Mouse (Mus musculus): ENCODE data around the gene Emc9.

Gene Emc9

GRCm38 (mm10) chr14:55589771-55590448 lies 4.8 kb upstream of the Emc9 start:
- no peak for DNase-seq

GRCm38 (mm10) chr14:55589271-55589670 lies 4.2 kb upstream of the Emc9 start:
- DNase-seq: no peak

GRCm38 (mm10) chr14:55586149-55586548 lies 1.0 kb upstream of the Emc9 start:
- no peak for DNase-seq

GRCm38 (mm10) chr14:55585566-55585960 lies 461 bp upstream of the Emc9 start:
- DNase-seq: no peak

- DNase-seq: no peak
These were observed 800 bp downstream of the Emc9 start for GRCm38 (mm10) chr14:55584303-55584701.

GRCm38 (mm10) chr14:55581981-55582681 lies 3.0 kb downstream of the Emc9 start:
- no peak for DNase-seq

- DNase-seq: no peak
These were observed 4.4 kb downstream of the Emc9 start for GRCm38 (mm10) chr14:55580731-55581130.

- no peak for DNase-seq
These were observed 5.3 kb downstream of the Emc9 start for GRCm38 (mm10) chr14:55579511-55580496.

- DNase-seq: peak; percentile 80
These were observed 6.3 kb downstream of the Emc9 start for GRCm38 (mm10) chr14:55578668-55579269.

GRCm38 (mm10) chr14:55577871-55578667 lies 7.0 kb downstream of the Emc9 start, which contains the start of gene Psme1:
Psme1 (plus strand) TSS chr14:55578123.
- DNase-seq: peak; percentile 89

GRCm38 (mm10) chr14:55576376-55576775 lies 8.7 kb downstream of the Emc9 start:
- peak; percentile 39 for DNase-seq

- peak; percentile 53 for DNase-seq
These were observed 9.4 kb downstream of the Emc9 start for GRCm38 (mm10) chr14:55575711-55576110.

- no peak for DNase-seq
These were observed 9.8 kb downstream of the Emc9 start, which contains the start of gene Fitm1 for GRCm38 (mm10) chr14:55575302-55575701. Fitm1 (plus strand) TSS chr14:55575617.

- no peak for DNase-seq
These were observed 13.3 kb downstream of the Emc9 start for GRCm38 (mm10) chr14:55571760-55572159.

- no peak for DNase-seq
These were observed 14.5 kb downstream of the Emc9 start for GRCm38 (mm10) chr14:55570588-55570987.

- peak; percentile 26 for DNase-seq
These were observed 17.6 kb downstream of the Emc9 start for GRCm38 (mm10) chr14:55567496-55567895.

GRCm38 (mm10) chr14:55565748-55566147 lies 19.4 kb downstream of the Emc9 start:
- no peak for DNase-seq

GRCm38 (mm10) chr14:55563249-55563648 lies 21.9 kb downstream of the Emc9 start:
- DNase-seq: no peak

GRCm38 (mm10) chr14:55561860-55562259 lies 23.2 kb downstream of the Emc9 start:
- DNase-seq: peak; percentile 28

GRCm38 (mm10) chr14:55560202-55561073 lies 24.7 kb downstream of the Emc9 start, which contains the start of gene A730061H03Rik:
A730061H03Rik (minus strand) TSS chr14:55560406.
- DNase-seq: peak; percentile 99

- peak; percentile 96 for DNase-seq
These were observed 25.3 kb downstream of the Emc9 start, which contains the start of gene Dcaf11 for GRCm38 (mm10) chr14:55559799-55560201. Dcaf11 (plus strand) TSS chr14:55560006.

All from kidney, postnatal 14 days (tissue).